Comparison of ENCODE assay signal across 24 mouse cellular contexts in genomic region chr19:55808304-55808703, GRCm38 (mm10).
"Had no signal": no experiment of that assay in that cellular context is flagged by ENCODE, and none has a peak within 500 bp of the region (broad histone marks: within the 10 kb centered on the region; RNA-seq: fewer than 3 reads in every experiment).

No protein-coding gene starts in this region.

- ATAC-seq: hindbrain, embryonic 16.5 days; inflammation-experienced regulatory T-cells, adult 6 months; intestine, embryonic 15.5 days; intestine, postnatal 0 days had no signal

- H3K36me3 ChIP-seq: heart, embryonic 10.5 days; hindbrain, embryonic 12.5 days; intestine, embryonic 15.5 days; liver, embryonic 13.5 days; liver, embryonic 15.5 days had no signal

- DNase-seq: gastrocnemius, postnatal 14 days; heart, adult 18-20 months; heart, postnatal 10 days; heart, postnatal 4 days; kidney, adult 18-20 months; kidney, adult 8-10 months; kidney, postnatal 10 days; kidney, postnatal 25 days; kidney, postnatal 4 days; liver, embryonic 13.5 days had no signal

- H3K9me3 ChIP-seq: heart, embryonic 10.5 days; heart, embryonic 12.5 days; hindbrain, embryonic 10.5 days; hindbrain, embryonic 12.5 days; intestine, embryonic 15.5 days; limb, embryonic 13.5 days; limb, embryonic 15.5 days; liver, embryonic 13.5 days; liver, embryonic 15.5 days had no signal

- H3K27me3 ChIP-seq: heart, embryonic 12.5 days; hindbrain, embryonic 12.5 days; intestine, embryonic 15.5 days; limb, embryonic 13.5 days; limb, embryonic 15.5 days had no signal

- H3K4me2 ChIP-seq: heart, embryonic 12.5 days; hindbrain, embryonic 12.5 days; hindbrain, embryonic 14.5 days; intestine, embryonic 15.5 days; limb, embryonic 13.5 days; limb, embryonic 15.5 days; liver, embryonic 13.5 days; liver, embryonic 15.5 days had no signal

- H3K9ac ChIP-seq: heart, embryonic 12.5 days; hindbrain, embryonic 12.5 days; hindbrain, embryonic 14.5 days; intestine, embryonic 15.5 days; limb, embryonic 13.5 days; limb, embryonic 15.5 days; liver, embryonic 13.5 days; liver, embryonic 15.5 days had no signal

- H3K27ac ChIP-seq: heart, embryonic 10.5 days; hindbrain, embryonic 10.5 days; hindbrain, embryonic 12.5 days; hindbrain, embryonic 14.5 days; intestine, embryonic 15.5 days; layer of hippocampus, adult 2 months; left cerebral cortex, adult 2 months; limb, embryonic 13.5 days; limb, embryonic 15.5 days; liver, embryonic 13.5 days; liver, embryonic 15.5 days had no signal

- H3K4me3 ChIP-seq: heart, embryonic 10.5 days; heart, embryonic 12.5 days; hindbrain, embryonic 10.5 days; hindbrain, embryonic 12.5 days; intestine, embryonic 15.5 days; layer of hippocampus, adult 2 months; left cerebral cortex, adult 2 months; limb, embryonic 13.5 days; limb, embryonic 15.5 days; liver, embryonic 13.5 days; liver, embryonic 15.5 days had no signal
